Mouse (Mus musculus): Measurements from ENCODE around the gene Gm11114. TPM values are rescaled to one million over a fixed set of nuclear protein-coding genes. Genes with fewer than 3 reads are reported as not detected.

Gene Gm11114
- total RNA-seq (2021) (not detected), polyA plus RNA-seq (2012; rRNA removed) (not detected in 2 replicates)
- long read RNA-seq: 0 reads

DNA sequence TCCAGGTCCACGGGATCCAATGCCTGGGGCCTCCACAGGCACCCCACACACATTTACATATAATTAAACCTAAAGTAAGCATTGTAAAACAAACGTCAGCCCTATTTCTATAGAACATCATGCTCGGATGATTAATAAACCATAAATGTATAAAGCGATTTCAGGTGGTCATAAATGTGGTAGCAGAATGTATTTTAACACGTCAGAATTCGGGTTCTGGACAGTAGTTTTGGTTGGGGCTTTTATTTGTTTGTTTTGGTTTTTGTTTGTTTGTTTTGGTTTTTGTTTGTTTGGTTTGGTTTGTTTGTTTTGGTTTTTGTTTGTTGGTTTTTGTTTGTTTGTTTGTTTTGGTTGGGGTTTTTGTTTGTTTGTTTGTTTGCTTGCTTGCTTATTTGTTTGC, at the start of gene Gm11114:
Gene Gm11114 (plus strand): TSS at position 301 of the 400 bp plus-strand sequence.
- no peak for DNase-seq

GRCm38 (mm10) chr9:85266847-85267246, 45.7 kb upstream of the Gm11114 start:
- no peak for DNase-seq

GRCm38 (mm10) chr9:85274114-85274513, 38.5 kb upstream of the Gm11114 start:
- peak; percentile 20 for DNase-seq

- no peak for DNase-seq
These were observed 9.7 kb upstream of the Gm11114 start for GRCm38 (mm10) chr9:85302849-85303248.

DNA sequence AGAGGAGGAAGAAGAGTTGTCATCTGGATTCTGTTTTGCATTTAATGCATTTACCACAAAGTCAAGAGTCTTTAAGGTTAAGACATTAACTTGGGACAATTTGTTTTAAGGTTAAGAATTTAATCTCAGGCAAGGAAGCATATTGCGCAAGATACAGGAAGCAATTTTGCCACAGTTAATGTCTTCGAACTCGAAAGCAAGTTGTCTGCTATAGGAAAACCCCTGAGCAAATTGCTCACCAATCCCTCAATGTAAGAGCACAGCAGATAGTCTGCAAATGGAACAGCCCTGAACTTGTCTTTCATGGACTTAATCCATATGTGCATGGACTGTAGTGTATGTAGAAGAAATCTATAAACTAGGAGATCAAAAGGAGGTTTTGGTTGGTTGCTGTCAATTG, 9.2 kb upstream of the Gm11114 start:
- no peak for DNase-seq

DNA sequence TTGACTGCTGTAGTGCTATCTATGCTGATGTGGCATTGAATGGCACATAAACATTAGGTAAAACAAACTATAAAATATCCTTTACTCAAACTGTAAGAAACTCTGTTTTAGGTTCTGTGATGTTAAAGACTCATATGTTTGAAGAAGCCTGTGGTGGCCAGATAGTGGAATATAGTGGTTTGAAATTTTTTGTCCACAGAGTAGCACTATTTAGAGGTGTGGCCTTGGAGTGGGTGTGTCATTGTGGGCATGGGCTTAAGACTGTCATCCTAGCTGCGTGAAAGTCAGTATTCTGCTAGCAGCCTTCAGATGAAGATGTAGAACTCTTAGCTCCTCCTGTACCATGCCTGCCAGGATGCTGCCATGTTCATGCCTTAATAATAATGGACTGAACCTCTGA, 3.5 kb downstream of the Gm11114 start:
- DNase-seq: no peak

GRCm38 (mm10) chr9:85320167-85320951, 7.8 kb downstream of the Gm11114 start:
- DNase-seq: no peak

DNA sequence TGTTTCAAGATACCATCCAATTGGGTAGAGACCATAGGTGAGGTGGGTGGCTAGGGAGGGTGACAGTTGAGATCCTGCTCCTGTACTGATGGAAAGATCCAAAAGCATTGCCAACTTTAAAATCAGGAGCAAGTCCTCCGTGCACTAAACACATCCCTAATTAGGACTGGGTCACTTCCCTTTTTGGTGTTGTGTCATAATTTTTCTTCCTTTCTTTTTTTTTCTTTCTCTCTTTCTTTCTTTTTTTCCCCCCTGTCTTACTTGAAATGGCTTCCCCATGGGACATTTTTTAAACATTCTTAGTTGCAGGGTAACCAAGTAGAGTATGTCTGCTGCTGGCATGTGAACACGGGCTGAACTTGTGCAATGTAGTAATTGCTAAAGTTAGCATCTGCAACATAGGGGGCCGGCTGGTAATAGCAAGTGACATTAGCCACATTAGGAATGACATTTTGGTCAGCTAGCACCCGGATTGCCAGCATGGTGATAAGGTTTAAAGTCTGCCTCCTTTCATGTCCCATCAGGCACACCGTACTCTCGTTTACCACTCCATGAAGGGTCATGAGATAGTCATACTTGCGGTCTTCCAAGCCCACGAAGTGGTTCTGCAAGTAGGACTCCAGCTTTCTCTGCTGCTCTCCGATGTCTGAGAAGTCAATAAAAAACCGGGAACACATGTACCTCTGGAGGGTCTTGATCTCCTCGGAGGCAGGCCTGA, 11.7 kb downstream of the Gm11114 start:
- no peak for DNase-seq

- DNase-seq: peak; percentile 32
These were observed 12.8 kb downstream of the Gm11114 start for GRCm38 (mm10) chr9:85325201-85325868.

DNA sequence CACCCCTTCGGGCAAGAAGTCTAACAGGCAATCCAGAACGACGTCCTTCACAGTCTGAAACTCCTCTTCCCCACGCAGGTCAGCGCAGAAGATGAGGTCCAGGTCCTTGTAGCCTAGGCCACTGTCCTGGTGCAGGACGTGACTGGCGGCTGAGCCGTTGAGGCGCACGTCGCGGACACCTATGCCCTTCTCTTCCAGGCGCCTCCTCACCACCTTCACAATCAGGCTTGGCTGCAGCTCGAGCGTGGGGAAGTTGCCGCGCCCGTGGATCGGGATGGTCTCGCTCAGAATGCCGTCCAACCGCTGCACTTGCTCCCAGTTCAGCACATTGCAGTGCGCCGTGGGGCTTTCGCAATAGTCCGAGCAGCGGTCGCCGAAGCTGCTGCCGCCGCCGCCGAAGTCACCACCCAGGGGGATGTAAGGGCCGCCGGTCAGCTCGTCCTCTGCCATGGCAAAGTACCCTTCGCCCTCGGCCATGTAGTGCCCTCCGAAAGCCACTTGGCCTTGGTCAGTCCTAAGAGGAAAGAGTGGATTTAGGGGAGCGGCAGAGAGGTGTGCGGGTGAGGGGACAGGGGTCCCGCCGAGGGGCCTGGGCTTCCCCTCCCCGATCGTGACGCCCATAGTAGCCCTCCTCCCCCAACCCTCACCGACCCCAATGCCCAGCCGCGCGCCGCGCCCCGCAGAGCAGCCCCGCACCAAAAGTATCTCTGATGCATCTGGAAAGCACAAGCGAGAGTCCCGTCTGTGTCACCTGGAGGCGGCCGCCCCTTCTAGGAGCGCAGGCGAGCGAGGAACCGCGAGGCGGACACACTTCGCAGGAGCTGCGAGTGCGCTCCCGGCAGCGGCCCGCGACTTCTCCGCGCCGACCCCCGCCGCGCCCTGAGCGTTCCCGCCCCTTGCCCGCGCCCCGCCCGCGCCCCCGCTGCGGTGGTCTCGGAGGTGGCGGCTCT, 14.0 kb downstream of the Gm11114 start:
- peak; percentile 83 for DNase-seq

- peak; percentile 93 for DNase-seq
These were observed 15.0 kb downstream of the Gm11114 start, which contains the start of gene Tent5a for GRCm38 (mm10) chr9:85327242-85328211. Gene Tent5a (minus strand): TSS chr9:85327348.

DNA sequence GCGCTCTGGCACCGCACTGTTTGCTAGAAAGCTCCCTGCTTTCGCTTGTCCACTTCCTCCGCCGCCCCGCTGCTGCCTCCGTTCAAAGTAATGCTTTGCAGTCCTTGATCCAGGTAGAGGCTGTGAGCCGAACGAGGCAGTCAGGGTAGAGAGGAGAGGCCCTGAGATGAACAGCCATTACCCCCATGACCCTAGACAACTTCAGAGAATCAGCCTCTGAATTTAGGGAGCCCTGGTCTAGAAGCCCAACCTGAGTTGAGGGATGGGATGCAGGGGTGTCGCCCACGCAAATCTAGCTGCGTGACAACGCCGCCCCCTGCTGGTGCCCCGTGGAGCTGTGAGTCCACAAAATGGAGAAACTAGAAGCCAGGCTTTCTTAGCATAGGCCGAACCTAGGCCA, 15.7 kb downstream of the Gm11114 start:
- DNase-seq: peak; percentile 93

- no peak for DNase-seq
These were observed 18.9 kb downstream of the Gm11114 start for GRCm38 (mm10) chr9:85331521-85331920.

- DNase-seq: no peak
These were observed 23.5 kb downstream of the Gm11114 start for GRCm38 (mm10) chr9:85336046-85336445.

DNA sequence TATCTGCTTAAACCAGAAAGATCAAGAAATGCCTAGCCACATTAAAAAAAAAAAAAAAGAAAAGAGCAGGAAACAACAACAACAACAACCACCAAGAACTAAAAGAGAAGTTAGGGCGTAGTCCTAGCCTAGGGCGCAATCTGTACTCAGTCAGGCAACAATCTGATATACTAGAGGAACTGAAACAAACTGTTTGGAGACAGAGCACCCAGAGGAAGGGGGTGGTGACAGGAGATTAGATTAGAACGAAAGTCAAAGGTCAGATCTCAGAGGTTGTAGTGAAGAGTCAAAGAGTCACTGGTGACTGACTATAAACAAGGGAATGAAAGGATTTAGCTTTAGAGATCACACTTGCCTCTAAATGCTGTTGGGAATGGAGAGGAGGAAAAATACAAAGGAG, 27.7 kb downstream of the Gm11114 start:
- DNase-seq: no peak

- peak; percentile 31 for DNase-seq
These were observed 30.6 kb downstream of the Gm11114 start for GRCm38 (mm10) chr9:85342892-85343785.

- no peak for DNase-seq
These were observed 35.4 kb downstream of the Gm11114 start for GRCm38 (mm10) chr9:85347823-85348523.

DNA sequence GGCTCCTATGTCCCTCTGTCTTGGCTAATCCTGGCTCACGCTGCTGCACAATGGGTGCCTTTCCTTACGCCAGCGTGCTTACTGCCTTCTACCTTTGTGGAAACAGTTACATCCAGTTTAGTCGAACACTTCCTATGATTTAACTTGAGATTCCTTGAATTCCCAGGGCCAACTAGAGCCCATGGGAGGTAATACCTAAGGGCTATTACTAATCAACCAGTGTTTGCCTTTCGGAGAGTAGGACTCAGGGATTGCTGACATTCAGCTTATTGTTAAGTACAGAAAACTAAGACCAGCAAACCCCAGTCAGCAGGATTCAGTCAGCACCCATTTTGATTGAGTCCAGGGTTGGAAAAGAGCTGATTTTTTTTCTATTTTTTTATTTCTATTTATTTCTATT, 43.0 kb downstream of the Gm11114 start:
- no peak for DNase-seq

All from adrenal gland, adult 2 months (tissue).